Mouse (Mus musculus): Measurements from ENCODE around the gene Hspb2. TPM values are rescaled to one million over a fixed set of nuclear protein-coding genes. Genes with fewer than 3 reads are reported as not detected.
A peak's percentile ranks its signal among the peaks of the same experiment; 100 is the strongest.

Hspb2 gene
- total and polyA plus RNA-seq, 3 experiments, result 131 to 201 (median 139) TPM

DNA sequence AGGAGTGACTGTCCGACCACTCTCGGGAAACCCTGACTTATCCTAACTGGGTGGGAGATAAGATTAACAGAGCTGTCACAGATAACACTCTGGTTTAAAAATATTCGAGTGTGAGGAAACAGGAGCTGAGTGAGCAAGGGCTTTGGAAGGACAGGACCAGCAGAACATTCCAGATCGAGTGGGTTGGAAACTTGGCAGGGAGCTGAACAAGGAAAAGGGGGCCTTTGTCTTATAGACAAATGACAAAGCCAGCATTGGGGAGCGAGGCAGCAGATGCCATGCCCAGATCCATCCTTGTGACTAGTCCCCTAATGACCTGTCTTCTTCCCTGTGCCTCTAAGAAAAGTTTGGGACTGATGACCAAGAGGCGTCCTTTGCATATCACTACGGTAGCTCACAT, 1.8 kb upstream of the Hspb2 start:
- peak overlapping the region; percentile 95 for H3K9ac ChIP-seq (ENCODE audit: low read depth, low read length)

DNA sequence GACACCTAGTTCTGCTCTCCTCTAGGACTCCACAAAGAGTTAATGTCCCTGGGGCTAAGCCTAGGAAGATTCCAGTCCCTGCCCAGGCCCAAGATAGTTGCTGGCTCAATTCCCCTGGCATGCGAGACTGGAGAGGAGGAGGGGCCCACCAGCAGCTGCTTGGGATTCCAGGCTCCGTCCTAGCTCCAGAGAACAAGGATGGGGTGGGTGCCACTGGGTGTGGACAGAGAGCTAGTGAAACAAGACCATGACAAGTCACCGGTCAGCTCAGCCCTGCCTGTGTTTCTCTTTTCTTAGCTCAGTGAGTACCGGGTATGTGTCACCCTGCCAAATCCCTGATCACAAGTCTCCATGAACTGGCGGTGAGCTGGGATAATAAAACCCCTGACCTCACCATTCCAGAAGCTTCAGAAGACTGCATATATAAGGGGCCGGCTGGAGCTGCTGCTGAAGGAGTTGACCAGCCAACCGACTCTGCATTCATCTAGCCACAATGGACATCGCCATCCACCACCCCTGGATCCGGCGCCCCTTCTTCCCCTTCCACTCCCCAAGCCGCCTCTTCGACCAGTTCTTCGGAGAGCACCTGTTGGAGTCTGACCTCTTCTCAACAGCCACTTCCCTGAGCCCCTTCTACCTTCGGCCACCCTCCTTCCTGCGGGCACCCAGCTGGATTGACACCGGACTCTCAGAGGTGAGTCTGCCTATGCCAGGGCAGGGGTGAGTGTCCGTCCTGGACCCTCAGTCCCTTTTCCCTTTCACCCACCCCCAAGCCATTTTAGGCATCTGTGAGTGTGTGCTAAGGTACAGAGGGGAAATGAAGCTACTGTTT, 846 bp upstream of the Hspb2 start:
- peak overlapping the region; percentile 95 for H3K9ac ChIP-seq (ENCODE audit: low read depth, low read length)
- TF ChIP-seq EP300 (IDR thresholded peaks at IDR 0.05; ENCODE audit: insufficient read depth, low read depth, low read length) (peak; percentile 94), POLR2A (IDR thresholded peaks at IDR 0.05; ENCODE audit: insufficient read depth, low read depth, low read length) (peak; percentile 81), CTCF (IDR thresholded peaks at IDR 0.05) (no peak)
- peak overlapping the region; percentile 98 for H3K27ac ChIP-seq
- intact Hi-C loops (cut with DNase I), result no loop called here
- 27% methylated on average over 16 of the region's 17 CpGs for WGBS
- peak overlapping the region; percentile 62 for H3K4me3 ChIP-seq
- no peaks in the 10 kb centered on the region for H3K27me3 ChIP-seq (ENCODE audit: control insufficient read depth, insufficient read depth, low read length)
- H3K4me1 ChIP-seq (ENCODE audit: control insufficient read depth, insufficient read depth, low read length), result no peaks in the 10 kb centered on the region
- peaks cover 17% of the 10 kb centered on the region for H3K36me3 ChIP-seq (ENCODE audit: control insufficient read depth, insufficient read depth, low read length)
- peak; percentile 84 to 93 for DNase-seq
- no peaks in the 10 kb centered on the region for H3K79me2 ChIP-seq (replicated peaks; ENCODE audit: control insufficient read depth, insufficient read depth, low read length)

More for the DNA sequence above, 1.8 kb upstream of the Hspb2 start:
- H3K36me3 ChIP-seq (ENCODE audit: control insufficient read depth, insufficient read depth, low read length), result peaks cover 17% of the 10 kb centered on the region
- peak overlapping the region; percentile 62 for H3K4me3 ChIP-seq
- peak overlapping the region; percentile 98 for H3K27ac ChIP-seq
- no peaks in the 10 kb centered on the region for H3K27me3 ChIP-seq (ENCODE audit: control insufficient read depth, insufficient read depth, low read length)
- no peaks in the 10 kb centered on the region for H3K79me2 ChIP-seq (replicated peaks; ENCODE audit: control insufficient read depth, insufficient read depth, low read length)
- H3K4me1 ChIP-seq (ENCODE audit: control insufficient read depth, insufficient read depth, low read length), result no peaks in the 10 kb centered on the region
- peak; percentile 33 to 38 for DNase-seq
- TF ChIP-seq CTCF (IDR thresholded peaks at IDR 0.05) (no peak), POLR2A (IDR thresholded peaks at IDR 0.05; ENCODE audit: insufficient read depth, low read depth, low read length) (peak; percentile 50; the same call in 1 of the 2 replicates), EP300 (IDR thresholded peaks at IDR 0.05; ENCODE audit: insufficient read depth, low read depth, low read length) (no peak)
- intact Hi-C loops (cut with DNase I), result no loop called here
- 10% methylated on average over 7 of the region's 7 CpGs for WGBS

DNA sequence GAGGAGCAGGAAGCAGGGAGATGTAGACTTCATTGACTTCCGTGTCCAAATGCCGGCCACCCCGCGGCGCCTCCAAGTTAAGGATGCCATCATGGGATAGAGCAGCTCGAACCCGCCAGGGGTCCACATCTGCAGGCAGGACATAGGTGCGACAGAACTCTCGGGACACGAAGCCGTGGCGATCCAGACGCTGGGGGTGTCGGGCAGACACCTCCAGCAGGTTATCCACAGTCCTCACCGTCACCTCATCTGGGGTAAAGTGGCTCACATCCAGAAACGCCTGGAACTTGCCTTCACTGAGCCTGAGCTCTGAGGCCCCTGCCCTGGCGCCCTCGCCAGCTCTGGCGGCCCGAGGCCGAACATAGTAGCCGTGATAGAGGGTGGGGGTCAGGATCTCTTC, 831 bp downstream of the Hspb2 start, which contains the start of gene Cryab:
TSS of gene Cryab (plus strand) at position 3 of the 400 bp plus-strand sequence.
- no peaks in the 10 kb centered on the region for H3K4me1 ChIP-seq (ENCODE audit: control insufficient read depth, insufficient read depth, low read length)

DNA sequence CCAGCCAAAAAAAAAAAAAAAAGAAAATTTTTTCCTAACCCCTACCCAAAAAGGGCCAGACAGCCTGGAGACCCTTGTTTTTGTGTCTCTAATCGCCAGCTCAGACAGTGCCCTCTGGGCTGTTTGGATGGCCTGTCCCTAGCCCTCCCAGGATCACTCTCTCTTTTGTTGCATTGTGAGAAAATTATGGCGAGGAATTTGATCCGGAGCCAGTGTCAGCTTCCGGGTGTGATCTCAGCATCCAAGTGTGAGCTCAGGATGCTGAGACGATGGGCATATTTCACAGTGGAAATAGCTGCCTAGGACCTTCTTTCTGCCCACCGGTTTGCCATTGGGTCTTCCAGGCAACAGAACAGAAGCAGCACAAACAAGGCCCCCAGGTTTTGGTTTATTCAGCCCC, 1.4 kb downstream of the Hspb2 start:
- intact Hi-C loops (cut with DNase I), result no loop called here
- H3K4me1 ChIP-seq (ENCODE audit: control insufficient read depth, insufficient read depth, low read length), result no peaks in the 10 kb centered on the region
- no peaks in the 10 kb centered on the region for H3K27me3 ChIP-seq (ENCODE audit: control insufficient read depth, insufficient read depth, low read length)
- TF ChIP-seq CTCF (IDR thresholded peaks at IDR 0.05) (no peak), EP300 (IDR thresholded peaks at IDR 0.05; ENCODE audit: insufficient read depth, low read depth, low read length) (no peak), POLR2A (IDR thresholded peaks at IDR 0.05; ENCODE audit: insufficient read depth, low read depth, low read length) (no peak)
- peak overlapping the region; percentile 98 for H3K27ac ChIP-seq
- no peaks in the 10 kb centered on the region for H3K79me2 ChIP-seq (replicated peaks; ENCODE audit: control insufficient read depth, insufficient read depth, low read length)
- H3K36me3 ChIP-seq (ENCODE audit: control insufficient read depth, insufficient read depth, low read length), result peaks cover 10% of the 10 kb centered on the region
- peak overlapping the region; percentile 62; the same call in 1 of the 2 replicates for H3K4me3 ChIP-seq
- H3K9ac ChIP-seq (ENCODE audit: low read depth, low read length), result no peak overlapping the region; the same call in 1 of the 2 replicates
- WGBS, result 39% methylated on average over 6 of the region's 6 CpGs
- no peak for DNase-seq

More for the DNA sequence above, 831 bp downstream of the Hspb2 start, which contains the start of gene Cryab:
- Histone ChIP-seq H3K36me3 (ENCODE audit: control insufficient read depth, insufficient read depth, low read length) (peaks cover 14% of the 10 kb centered on the region), H3K27ac (peak within 1 kb of the TSS; percentile 98), H3K4me3 (peak within 1 kb of the TSS; percentile 62), H3K27me3 (ENCODE audit: control insufficient read depth, insufficient read depth, low read length) (no peaks in the 10 kb centered on the region), H3K9ac (ENCODE audit: low read depth, low read length) (peak within 1 kb of the TSS; percentile 89), H3K79me2 (replicated peaks; ENCODE audit: control insufficient read depth, insufficient read depth, low read length) (no peaks in the 10 kb centered on the region)
- 33% methylated on average over 22 of the region's 22 CpGs for WGBS
- intact Hi-C loops (cut with DNase I), result no loop called here
- no peak for TF ChIP-seq POLR2A (IDR thresholded peaks at IDR 0.05; ENCODE audit: insufficient read depth, low read depth, low read length)
- TF ChIP-seq CTCF (IDR thresholded peaks at IDR 0.05), result no peak
- no peak for TF ChIP-seq EP300 (IDR thresholded peaks at IDR 0.05; ENCODE audit: insufficient read depth, low read depth, low read length)
- peak; percentile 38 to 50 for DNase-seq

DNA sequence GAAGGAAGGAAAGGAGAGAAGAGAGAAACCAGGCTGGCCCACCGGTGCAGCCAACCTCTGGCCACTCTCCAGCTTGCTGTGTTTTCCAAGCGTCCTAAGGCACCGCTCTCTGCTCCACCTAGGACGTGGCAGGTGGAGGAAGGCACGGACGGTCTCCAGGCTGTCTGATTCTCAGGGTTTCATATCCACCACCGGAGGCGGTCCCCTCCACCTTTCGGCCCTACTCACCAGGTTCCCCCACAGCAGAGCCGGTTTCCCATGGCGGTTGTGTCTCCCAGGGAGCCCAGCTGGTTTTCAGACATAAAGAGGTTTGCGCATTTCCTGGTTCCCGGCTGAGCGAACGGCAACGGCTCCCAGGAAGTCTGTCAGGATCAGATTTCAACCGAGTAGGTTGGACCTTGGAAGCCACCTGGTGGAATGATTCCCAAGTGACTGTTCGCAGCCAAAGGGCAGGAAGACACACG, 5.9 kb downstream of the Hspb2 start, which contains the start of gene 2310030G06Rik:
TSS of gene 2310030G06Rik (minus strand) at position 323 of the 464 bp plus-strand sequence.
- Histone ChIP-seq H3K36me3 (ENCODE audit: control insufficient read depth, insufficient read depth, low read length) (no peaks in the 10 kb centered on the region), H3K4me3 (peak within 1 kb of the TSS; percentile 35), H3K27ac (peak within 1 kb of the TSS; percentile 34), H3K79me2 (replicated peaks; ENCODE audit: control insufficient read depth, insufficient read depth, low read length) (no peaks in the 10 kb centered on the region), H3K4me1 (ENCODE audit: control insufficient read depth, insufficient read depth, low read length) (peaks cover 2% of the 10 kb centered on the region), H3K27me3 (ENCODE audit: control insufficient read depth, insufficient read depth, low read length) (no peaks in the 10 kb centered on the region), H3K9ac (ENCODE audit: low read depth, low read length) (peak within 1 kb of the TSS; percentile 56)
- TF ChIP-seq CTCF (IDR thresholded peaks at IDR 0.05), result peak; percentile 43
- TF ChIP-seq POLR2A (IDR thresholded peaks at IDR 0.05; ENCODE audit: insufficient read depth, low read depth, low read length), result 0 out of 2 replicates have a peak, but pooled peaks have one; percentile 13
- TF ChIP-seq EP300 (IDR thresholded peaks at IDR 0.05; ENCODE audit: insufficient read depth, low read depth, low read length), result no peak
- intact Hi-C loops (cut with DNase I), result no loop called here
- 8% methylated on average over 19 of the region's 19 CpGs for WGBS
- DNase-seq, result no peak
